Mouse (Mus musculus): ENCODE data around the gene Xrra1. TPM values are rescaled to one million over a fixed set of nuclear protein-coding genes. Genes with fewer than 3 reads are reported as not detected.

The Xrra1 gene
- polyA plus RNA-seq, 1 experiment from 2014 or later = 0.67 TPM

GRCm38 (mm10) chr7:99824649-99825483, 34.0 kb upstream of the Xrra1 start:
- H3K4me3 ChIP-seq (ENCODE audit: low read depth, low read length) = no peak overlapping the region
- ATAC-seq (ENCODE audit: low read depth) = no peak
- no peaks in the 10 kb centered on the region for H3K27me3 ChIP-seq (ENCODE audit: control insufficient read depth, insufficient read depth, low read length)
- no peak overlapping the region for H3K9ac ChIP-seq (replicated peaks; ENCODE audit: low read depth, low read length)
- H3K36me3 ChIP-seq (ENCODE audit: control insufficient read depth, insufficient read depth, low read length) = no peaks in the 10 kb centered on the region
- H3K4me2 ChIP-seq (ENCODE audit: low read depth, low read length) = no peak overlapping the region
- no peaks in the 10 kb centered on the region for H3K9me3 ChIP-seq (ENCODE audit: control insufficient read depth, low read length)
- 0 out of 2 replicates have a peak, but pooled peaks cover 3% of the 10 kb centered on the region for H3K4me1 ChIP-seq (ENCODE audit: control insufficient read depth, insufficient read depth, low read length)
- H3K27ac ChIP-seq (ENCODE audit: low read depth, low read length) = no peak overlapping the region
- 90% methylated on average over 16 of the region's 16 CpGs for WGBS

GRCm38 (mm10) chr7:99825511-99825910, 33.4 kb upstream of the Xrra1 start:
- H3K4me2 ChIP-seq (ENCODE audit: low read depth, low read length) = no peak overlapping the region
- H3K27ac ChIP-seq (ENCODE audit: low read depth, low read length) = no peak overlapping the region
- 90% methylated on average over 9 of the region's 9 CpGs for WGBS

GRCm38 (mm10) chr7:99826096-99826495, 32.8 kb upstream of the Xrra1 start:
- Histone ChIP-seq H3K9me3 (ENCODE audit: control insufficient read depth, low read length) (no peaks in the 10 kb centered on the region), H3K36me3 (ENCODE audit: control insufficient read depth, insufficient read depth, low read length) (no peaks in the 10 kb centered on the region), H3K27ac (ENCODE audit: low read depth, low read length) (no peak overlapping the region), H3K4me3 (ENCODE audit: low read depth, low read length) (no peak overlapping the region), H3K4me1 (ENCODE audit: control insufficient read depth, insufficient read depth, low read length) (0 out of 2 replicates have a peak, but pooled peaks cover 3% of the 10 kb centered on the region), H3K4me2 (ENCODE audit: low read depth, low read length) (no peak overlapping the region), H3K27me3 (ENCODE audit: control insufficient read depth, insufficient read depth, low read length) (no peaks in the 10 kb centered on the region), H3K9ac (replicated peaks; ENCODE audit: low read depth, low read length) (no peak overlapping the region)
- ATAC-seq (ENCODE audit: low read depth) = no peak
- 70% methylated on average over 6 of the region's 6 CpGs for WGBS

More at GRCm38 (mm10) chr7:99825511-99825910, 33.4 kb upstream of the Xrra1 start:
- H3K9me3 ChIP-seq (ENCODE audit: control insufficient read depth, low read length) = no peaks in the 10 kb centered on the region
- no peaks in the 10 kb centered on the region for H3K27me3 ChIP-seq (ENCODE audit: control insufficient read depth, insufficient read depth, low read length)
- 0 out of 2 replicates have a peak, but pooled peaks cover 3% of the 10 kb centered on the region for H3K4me1 ChIP-seq (ENCODE audit: control insufficient read depth, insufficient read depth, low read length)
- H3K4me3 ChIP-seq (ENCODE audit: low read depth, low read length) = no peak overlapping the region
- ATAC-seq (ENCODE audit: low read depth) = no peak
- H3K36me3 ChIP-seq (ENCODE audit: control insufficient read depth, insufficient read depth, low read length) = no peaks in the 10 kb centered on the region
- H3K9ac ChIP-seq (replicated peaks; ENCODE audit: low read depth, low read length) = no peak overlapping the region

- under 1% methylated on average over 26 of the region's 26 CpGs for WGBS
Measured at GRCm38 (mm10) chr7:99828083-99828570, 30.8 kb upstream of the Xrra1 start, which contains the start of gene Neu3. TSS of gene Neu3 (minus strand) at chr7:99828417.

GRCm38 (mm10) chr7:99833115-99833845, 25.6 kb upstream of the Xrra1 start:
- Histone ChIP-seq H3K27me3 (ENCODE audit: control insufficient read depth, insufficient read depth, low read length) (no peaks in the 10 kb centered on the region), H3K4me3 (ENCODE audit: low read depth, low read length) (no peak overlapping the region), H3K9ac (replicated peaks; ENCODE audit: low read depth, low read length) (no peak overlapping the region), H3K4me1 (ENCODE audit: control insufficient read depth, insufficient read depth, low read length) (0 out of 2 replicates have a peak, but pooled peaks cover 2% of the 10 kb centered on the region), H3K36me3 (ENCODE audit: control insufficient read depth, insufficient read depth, low read length) (0 out of 2 replicates have a peak, but pooled peaks cover 3% of the 10 kb centered on the region), H3K27ac (ENCODE audit: low read depth, low read length) (no peak overlapping the region), H3K4me2 (ENCODE audit: low read depth, low read length) (no peak overlapping the region), H3K9me3 (ENCODE audit: control insufficient read depth, low read length) (no peaks in the 10 kb centered on the region)
- WGBS = 89% methylated on average over 5 of the region's 5 CpGs
- no peak for ATAC-seq (ENCODE audit: low read depth)

More at GRCm38 (mm10) chr7:99828083-99828570, 30.8 kb upstream of the Xrra1 start, which contains the start of gene Neu3:
- peak within 1 kb of the TSS; percentile 38 for H3K4me2 ChIP-seq (ENCODE audit: low read depth, low read length)
- no peaks in the 10 kb centered on the region for H3K9me3 ChIP-seq (ENCODE audit: control insufficient read depth, low read length)
- H3K9ac ChIP-seq (replicated peaks; ENCODE audit: low read depth, low read length) = peak within 1 kb of the TSS; percentile 29
- H3K27ac ChIP-seq (ENCODE audit: low read depth, low read length) = 0 out of 2 replicates have a peak within 1 kb of the TSS, but pooled peaks have one; percentile 13
- H3K4me1 ChIP-seq (ENCODE audit: control insufficient read depth, insufficient read depth, low read length) = 0 out of 2 replicates have a peak, but pooled peaks cover 3% of the 10 kb centered on the region
- H3K27me3 ChIP-seq (ENCODE audit: control insufficient read depth, insufficient read depth, low read length) = no peaks in the 10 kb centered on the region
- peak within 1 kb of the TSS; percentile 27 for H3K4me3 ChIP-seq (ENCODE audit: low read depth, low read length)
- ATAC-seq (ENCODE audit: low read depth) = peak; percentile 96
- H3K36me3 ChIP-seq (ENCODE audit: control insufficient read depth, insufficient read depth, low read length) = no peaks in the 10 kb centered on the region

GRCm38 (mm10) chr7:99833846-99834222, 25.1 kb upstream of the Xrra1 start:
- Histone ChIP-seq H3K4me2 (ENCODE audit: low read depth, low read length) (no peak overlapping the region), H3K9me3 (ENCODE audit: control insufficient read depth, low read length) (no peaks in the 10 kb centered on the region), H3K4me3 (ENCODE audit: low read depth, low read length) (no peak overlapping the region), H3K27ac (ENCODE audit: low read depth, low read length) (no peak overlapping the region), H3K9ac (replicated peaks; ENCODE audit: low read depth, low read length) (no peak overlapping the region), H3K4me1 (ENCODE audit: control insufficient read depth, insufficient read depth, low read length) (no peaks in the 10 kb centered on the region), H3K36me3 (ENCODE audit: control insufficient read depth, insufficient read depth, low read length) (0 out of 2 replicates have a peak, but pooled peaks cover 6% of the 10 kb centered on the region), H3K27me3 (ENCODE audit: control insufficient read depth, insufficient read depth, low read length) (no peaks in the 10 kb centered on the region)
- 89% methylated on average over 2 of the region's 2 CpGs for WGBS
- ATAC-seq (ENCODE audit: low read depth) = no peak

GRCm38 (mm10) chr7:99834314-99834853, 24.5 kb upstream of the Xrra1 start:
- no peak overlapping the region for H3K4me2 ChIP-seq (ENCODE audit: low read depth, low read length)
- H3K9me3 ChIP-seq (ENCODE audit: control insufficient read depth, low read length) = no peaks in the 10 kb centered on the region
- H3K4me3 ChIP-seq (ENCODE audit: low read depth, low read length) = no peak overlapping the region
- no peak overlapping the region for H3K27ac ChIP-seq (ENCODE audit: low read depth, low read length)
- WGBS = 91% methylated on average over 5 of the region's 5 CpGs
- no peaks in the 10 kb centered on the region for H3K4me1 ChIP-seq (ENCODE audit: control insufficient read depth, insufficient read depth, low read length)
- H3K27me3 ChIP-seq (ENCODE audit: control insufficient read depth, insufficient read depth, low read length) = no peaks in the 10 kb centered on the region
- H3K9ac ChIP-seq (replicated peaks; ENCODE audit: low read depth, low read length) = no peak overlapping the region
- ATAC-seq (ENCODE audit: low read depth) = no peak
- H3K36me3 ChIP-seq (ENCODE audit: control insufficient read depth, insufficient read depth, low read length) = 0 out of 2 replicates have a peak, but pooled peaks cover 8% of the 10 kb centered on the region

GRCm38 (mm10) chr7:99836781-99837180, 22.1 kb upstream of the Xrra1 start:
- 70% methylated on average over 4 of the region's 4 CpGs for WGBS
- ATAC-seq (ENCODE audit: low read depth) = no peak
- Histone ChIP-seq H3K27ac (ENCODE audit: low read depth, low read length) (no peak overlapping the region), H3K9me3 (ENCODE audit: control insufficient read depth, low read length) (no peaks in the 10 kb centered on the region), H3K9ac (replicated peaks; ENCODE audit: low read depth, low read length) (no peak overlapping the region), H3K27me3 (ENCODE audit: control insufficient read depth, insufficient read depth, low read length) (no peaks in the 10 kb centered on the region), H3K4me1 (ENCODE audit: control insufficient read depth, insufficient read depth, low read length) (no peaks in the 10 kb centered on the region), H3K4me3 (ENCODE audit: low read depth, low read length) (no peak overlapping the region), H3K36me3 (ENCODE audit: control insufficient read depth, insufficient read depth, low read length) (peaks cover 26% of the 10 kb centered on the region; the same call in 1 of the 2 replicates), H3K4me2 (ENCODE audit: low read depth, low read length) (no peak overlapping the region)

Data from neural tube, embryonic 14.5 days (tissue).